Mouse (Mus musculus): ENCODE results near the gene Mtln. TPM values are rescaled to one million over a fixed set of nuclear protein-coding genes. Genes with fewer than 3 reads are reported as not detected.

Mtln gene
- total and polyA plus RNA-seq, 3 experiments: 35.4 to 51.3 (median 47.2) TPM

DNA sequence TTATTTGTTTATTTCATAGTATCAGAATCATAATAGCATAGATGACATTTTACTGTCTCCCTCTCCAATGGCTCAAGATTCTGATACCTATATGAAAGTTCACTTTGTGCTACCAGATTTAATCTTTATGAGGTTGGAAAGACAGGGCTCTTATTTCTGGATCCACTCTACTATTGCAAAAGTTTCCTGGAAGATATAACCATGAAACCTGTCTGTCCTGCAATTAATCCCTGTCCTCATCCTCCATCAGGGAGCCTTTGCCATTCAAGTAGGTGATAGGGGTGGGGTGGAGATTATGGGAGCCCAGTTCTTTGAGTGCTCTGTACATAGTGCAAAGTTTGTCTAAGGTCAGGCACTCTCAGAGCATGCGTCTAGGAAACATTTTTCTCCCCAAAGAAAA lies 49.1 kb upstream of the Mtln start:
- Histone ChIP-seq H3K9me3 (replicated peaks; ENCODE audit: low read length) (no peaks in the 10 kb centered on the region), H3K36me3 (replicated peaks in 1 of 2; ENCODE audit: control insufficient read depth in 1 of 2, insufficient read depth in 1 of 2, low read length in 1 of 2) (no peaks in the 10 kb centered on the region), H3K4me2 (ENCODE audit: insufficient read depth, low read depth, poor library complexity, severe bottlenecking) (no peak overlapping the region), H3K9ac (ENCODE audit: insufficient read depth, low read depth) (no peak overlapping the region), H3K4me3 (replicated peaks in 1 of 3; ENCODE audit: low read depth in 2 of 3, low read length in 2 of 3, poor library complexity in 1 of 3) (no peak overlapping the region), H3K4me1 (ENCODE audit: control insufficient read depth in 1 of 2, insufficient read depth in 2 of 2) (peaks cover 3 to 21% of the 10 kb centered on the region in 2 experiments; a peak in 3 of 4 replicates), H3K27me3 (replicated peaks) (peaks cover 29% of the 10 kb centered on the region), H3K79me2 (replicated peaks; ENCODE audit: control insufficient read depth, extremely low read depth, insufficient read depth, poor library complexity, severe bottlenecking) (no peaks in the 10 kb centered on the region), H3K27ac (ENCODE audit: insufficient read depth, low read depth) (no peak overlapping the region)
- in situ Hi-C loops (cut with MboI; ENCODE audit: low pct_ligation_motif_present, low pct_unique_long_range_greater_than_20kb, low sequenced_read_pairs): no loop called here
- no peak for DNase-seq (ENCODE audit: extremely low read depth)
- dilution Hi-C loops (cut with MboI; ENCODE audit: extremely low pct_ligation_motif_present, extremely low pct_unique_long_range_greater_than_20kb, low sequenced_read_pairs): no loop called here
- TF ChIP-seq MEF2A (IDR thresholded peaks at IDR 0.05; ENCODE audit: borderline replicate concordance, low read depth, low read length) (no peak), PAX5 (IDR thresholded peaks at IDR 0.05; ENCODE audit: low read length) (no peak), MAZ (IDR thresholded peaks at IDR 0.05; ENCODE audit: low read depth, low read length) (no peak), SIN3A (IDR thresholded peaks at IDR 0.05; ENCODE audit: low read length) (no peak), POLR2AphosphoS2 (IDR thresholded peaks at IDR 0.05; ENCODE audit: low read depth, low read length) (no peak), MAFK (IDR thresholded peaks at IDR 0.05; ENCODE audit: insufficient replicate concordance, low read length) (no peak), MXI1 (IDR thresholded peaks at IDR 0.05; ENCODE audit: low read depth, low read length) (no peak), NRF1 (IDR thresholded peaks at IDR 0.05; ENCODE audit: low read depth, low read length) (no peak), RAD21 (IDR thresholded peaks at IDR 0.05; ENCODE audit: low read depth, low read length) (no peak), ETS1 (conservative IDR thresholded peaks at IDR 0.05; ENCODE audit: low read depth, low read length) (no peak), USF1 (IDR thresholded peaks at IDR 0.05; ENCODE audit: low read depth, low read length) (no peak)

- peaks cover 37% of the 10 kb centered on the region for H3K27me3 ChIP-seq (replicated peaks)
- dilution Hi-C loops (cut with MboI; ENCODE audit: extremely low pct_ligation_motif_present, extremely low pct_unique_long_range_greater_than_20kb, low sequenced_read_pairs) (no loop called here), in situ Hi-C loops (cut with MboI; ENCODE audit: low pct_ligation_motif_present, low pct_unique_long_range_greater_than_20kb, low sequenced_read_pairs) (no loop called here)
- H3K4me2 ChIP-seq (ENCODE audit: insufficient read depth, low read depth, poor library complexity, severe bottlenecking): no peak overlapping the region
- H3K79me2 ChIP-seq (replicated peaks; ENCODE audit: control insufficient read depth, extremely low read depth, insufficient read depth, poor library complexity, severe bottlenecking): no peaks in the 10 kb centered on the region
- H3K27ac ChIP-seq (ENCODE audit: insufficient read depth, low read depth): no peak overlapping the region
- DNase-seq (ENCODE audit: extremely low read depth): no peak
- TF ChIP-seq IRF4 (IDR thresholded peaks at IDR 0.05; ENCODE audit: low read depth, low read length) (no peak), ZKSCAN1 (IDR thresholded peaks at IDR 0.05; ENCODE audit: borderline replicate concordance, low read depth, low read length) (no peak), RCOR1 (conservative IDR thresholded peaks at IDR 0.05; ENCODE audit: low read depth, low read length) (no peak), ZNF384 (IDR thresholded peaks at IDR 0.05; ENCODE audit: low read depth, low read length) (no peak), MYC (IDR thresholded peaks at IDR 0.05; ENCODE audit: low read depth, low read length) (no peak), GABPA (IDR thresholded peaks at IDR 0.05; ENCODE audit: insufficient replicate concordance, low read depth, low read length) (no peak), ETS1 (conservative IDR thresholded peaks at IDR 0.05; ENCODE audit: low read depth, low read length) (no peak), MAZ (IDR thresholded peaks at IDR 0.05; ENCODE audit: low read depth, low read length) (no peak), ELF1 (IDR thresholded peaks at IDR 0.05; ENCODE audit: low read depth, low read length) (no peak), MEF2A (IDR thresholded peaks at IDR 0.05; ENCODE audit: borderline replicate concordance, low read depth, low read length) (no peak), PAX5 (IDR thresholded peaks at IDR 0.05; ENCODE audit: low read length) (no peak), USF1 (IDR thresholded peaks at IDR 0.05; ENCODE audit: low read depth, low read length) (no peak), KAT2A (IDR thresholded peaks at IDR 0.05; ENCODE audit: insufficient replicate concordance, low read length) (no peak), MAX (IDR thresholded peaks at IDR 0.05; ENCODE audit: low read length) (no peak), UBTF (IDR thresholded peaks at IDR 0.05; ENCODE audit: low read depth, low read length) (no peak)
- H3K4me1 ChIP-seq (ENCODE audit: control insufficient read depth in 1 of 2, insufficient read depth in 2 of 2): peaks cover 0 to 6% of the 10 kb centered on the region in 2 experiments; a peak in 1 of 4 replicates
- no peaks in the 10 kb centered on the region for H3K36me3 ChIP-seq (replicated peaks in 1 of 2; ENCODE audit: control insufficient read depth in 1 of 2, insufficient read depth in 1 of 2, low read length in 1 of 2)
- H3K9me3 ChIP-seq (replicated peaks; ENCODE audit: low read length): no peaks in the 10 kb centered on the region
- no peak overlapping the region for H3K4me3 ChIP-seq (replicated peaks in 1 of 3; ENCODE audit: low read depth in 2 of 3, low read length in 2 of 3, poor library complexity in 1 of 3)
- no peak overlapping the region for H3K9ac ChIP-seq (ENCODE audit: insufficient read depth, low read depth)
Observed at GRCm38 (mm10) chr2:127839425-127839824, 47.1 kb upstream of the Mtln start.
